Mouse (Mus musculus) embryonic stem cell, embryonic (primary cell): ENCODE data around the gene Zfp423.

Experiments used
- CTCF ChIA-PET, 4 experiments: fragments of 300-600 bp in 2 of 4; fragments of 350-600 bp in 2 of 4; sonication (Branson Sonifier 250); formaldehyde crosslinking; loops; one replicate each; lab custom pipeline; 2022; ENCODE audit warnings: inconsistent platforms in 2 of 4; lab: Charles Lee
- POLR2A ChIA-PET, 4 experiments: fragments of 300-600 bp in 2 of 4; fragments of 350-600 bp in 2 of 4; sonication (Branson Sonifier 250); formaldehyde crosslinking; loops; one replicate each; lab custom pipeline; 2022; ENCODE audit warnings: antibody characterized with exemption in 4 of 4, inconsistent platforms in 1 of 4; lab: Charles Lee

The Zfp423 gene

DNA sequence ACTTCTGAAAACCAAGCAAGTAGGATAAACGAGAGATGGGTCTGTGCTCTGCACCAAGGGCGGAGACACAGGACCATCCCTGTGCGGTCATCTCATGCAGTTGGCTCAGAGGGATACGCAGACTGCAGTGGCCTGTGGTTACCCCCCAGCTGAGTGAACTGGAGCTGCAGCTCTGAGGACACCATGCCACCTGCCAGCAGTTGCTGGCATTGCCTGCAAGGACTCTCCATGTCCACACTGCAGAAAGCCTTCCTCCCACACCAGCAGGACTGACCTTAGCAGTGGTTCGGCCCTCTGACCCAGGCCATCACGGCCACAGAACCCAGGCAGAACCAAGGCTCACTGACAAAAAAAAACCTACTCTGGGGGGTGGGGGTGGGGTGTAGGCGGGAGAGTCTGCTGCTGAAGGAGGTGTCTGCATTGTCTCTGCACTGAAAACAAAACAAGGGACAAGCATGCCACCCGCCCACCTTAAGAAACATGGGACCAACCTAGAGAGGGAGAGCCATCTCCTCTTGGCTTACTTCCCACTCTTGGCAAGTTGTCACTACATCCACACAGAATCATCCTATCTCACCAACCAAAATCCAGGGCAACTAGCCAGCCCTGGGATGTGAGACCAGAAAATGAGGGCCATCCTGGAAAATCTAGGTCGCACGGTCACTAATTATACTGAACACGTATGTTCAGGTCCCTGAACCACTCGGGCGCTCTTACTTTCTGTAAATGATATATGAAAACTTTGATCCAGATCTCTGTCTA lies 288.0 kb downstream of the Zfp423 start:
- ChIA-PET CTCF (interaction anchor here in 2 of 4 experiments (0.6 to 1.2 kb wide), 2 partner anchors 77 to 254 kb away, joined by 3 to 5 read pairs; no protein-coding TSS in a partner anchor), POLR2A (interaction anchor here in 2 of 4 experiments (0.6 to 0.9 kb wide), 4 partner anchors 11 to 1679 kb away, joined by 3 read pairs; no protein-coding TSS in a partner anchor)

DNA sequence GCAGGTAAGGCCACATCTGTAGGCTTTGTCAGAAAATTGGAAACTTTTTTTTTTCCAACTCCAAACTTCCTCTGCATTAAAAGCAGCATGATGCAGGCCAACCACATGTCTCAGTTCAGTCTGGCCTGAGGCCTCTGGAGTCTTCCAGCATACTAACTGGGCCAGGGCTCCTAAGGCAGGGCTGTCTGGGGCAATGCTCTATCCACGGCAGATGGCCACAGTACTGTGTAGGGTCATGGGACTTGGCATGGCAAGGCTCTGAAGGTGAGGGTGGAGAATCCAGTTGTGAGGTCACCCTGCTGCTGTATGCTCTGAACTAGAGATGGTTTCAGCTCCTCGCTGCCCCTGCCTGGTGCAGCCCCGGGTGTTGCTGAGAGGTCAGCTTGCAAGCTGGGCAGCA lies 289.2 kb downstream of the Zfp423 start:
- ChIA-PET POLR2A (interaction anchor here in 1 of 4 experiments (0.6 kb wide), 1 partner anchor 168 kb away, joined by 3 read pairs; no protein-coding TSS in a partner anchor), CTCF (interaction anchor here in 2 of 4 experiments (0.6 kb wide), 3 partner anchors 46 to 161 kb away, joined by 3 to 9 read pairs (median 4); no protein-coding TSS in a partner anchor)

DNA sequence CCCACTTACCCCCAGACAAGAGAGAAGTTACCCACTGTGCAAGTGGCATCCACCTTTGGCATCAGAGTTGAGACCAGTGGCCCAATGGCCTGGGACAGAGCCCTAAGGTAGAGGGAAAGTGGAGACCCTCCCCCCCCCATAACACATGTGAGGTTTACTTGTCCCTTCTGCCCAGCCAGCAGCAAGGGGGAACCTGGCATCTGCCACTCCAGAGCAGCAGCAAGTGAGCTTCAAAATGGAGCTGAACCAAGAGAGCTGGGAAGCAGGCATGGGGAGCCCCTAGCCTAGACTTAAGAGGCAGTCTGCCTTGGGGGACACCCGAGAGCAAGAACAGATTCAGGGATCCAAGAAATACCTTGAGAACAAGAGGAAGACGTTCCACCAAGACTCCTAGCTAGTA lies 290.7 kb downstream of the Zfp423 start:
- CTCF ChIA-PET, result interaction anchor here in 3 of 4 experiments (0.6 to 1.6 kb wide), 5 partner anchors 32 to 600 kb away, joined by 3 to 9 read pairs (median 4); no protein-coding TSS in a partner anchor
- POLR2A ChIA-PET, result interaction anchor here in 2 of 4 experiments (0.6 to 1.1 kb wide), 4 partner anchors 11 to 647 kb away, joined by 3 to 4 read pairs (median 3); no protein-coding TSS in a partner anchor

DNA sequence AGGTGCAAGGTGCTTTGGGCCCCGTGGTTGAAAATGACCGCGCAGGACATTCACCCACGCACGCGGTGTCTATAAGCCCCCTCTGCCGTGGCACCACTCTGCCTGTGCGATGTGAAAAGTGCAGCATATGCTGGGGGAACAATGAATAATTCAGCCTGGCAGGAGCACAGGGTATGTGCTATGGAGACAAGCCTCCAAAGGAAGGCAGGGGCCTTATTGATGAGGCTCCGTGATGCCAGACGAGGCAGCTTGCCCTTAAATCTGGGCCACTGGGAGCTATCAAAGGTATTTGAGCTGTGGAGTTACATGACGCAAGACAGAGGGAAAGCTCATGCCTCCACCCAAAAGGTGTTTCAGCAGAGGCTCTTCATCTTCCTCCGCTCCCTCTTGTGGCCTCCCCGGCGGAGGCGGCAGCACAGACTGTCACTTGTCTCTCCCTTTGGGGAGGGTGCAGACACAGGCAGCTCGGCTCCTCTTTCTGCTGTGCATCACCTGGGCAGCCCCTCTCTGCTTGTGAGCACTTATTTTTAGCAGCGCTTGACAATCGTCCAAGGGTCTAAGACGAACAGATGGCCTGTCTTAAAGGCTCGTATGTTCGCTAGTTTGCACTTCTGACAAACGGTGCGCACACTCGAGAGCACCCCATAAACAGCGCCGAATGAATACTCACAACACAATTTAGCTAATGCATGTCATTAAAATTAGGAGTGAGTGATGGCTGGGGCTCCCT lies 291.3 kb downstream of the Zfp423 start:
- CTCF ChIA-PET, result interaction anchor here in 1 of 4 experiments (1.6 kb wide), 1 partner anchor 79 kb away, joined by 4 read pairs; no protein-coding TSS in a partner anchor

GRCm38 (mm10) chr8:87667297-87667696 lies 292.1 kb downstream of the Zfp423 start:
- ChIA-PET POLR2A (interaction anchor here in 2 of 4 experiments (0.6 to 1.1 kb wide), 2 partner anchors 12 to 51 kb away, joined by 3 read pairs; no protein-coding TSS in a partner anchor), CTCF (interaction anchor here in 1 of 4 experiments (0.5 to 0.7 kb wide), 3 partner anchors 36 to 300 kb away, joined by 3 to 13 read pairs (median 6); no protein-coding TSS in a partner anchor)

More for the DNA sequence above, 291.3 kb downstream of the Zfp423 start:
- POLR2A ChIA-PET, result interaction anchor here in 2 of 4 experiments (0.6 to 1.1 kb wide), 2 partner anchors 12 to 1364 kb away, joined by 3 read pairs; no protein-coding TSS in a partner anchor

GRCm38 (mm10) chr8:87665337-87665736 lies 294.1 kb downstream of the Zfp423 start:
- ChIA-PET POLR2A (no interaction called here), CTCF (interaction anchor here in 3 of 4 experiments (0.6 to 3.2 kb wide), 5 partner anchors 9 to 168 kb away, joined by 3 to 20 read pairs (median 4); no protein-coding TSS in a partner anchor)

GRCm38 (mm10) chr8:87664217-87664509 lies 295.2 kb downstream of the Zfp423 start:
- CTCF ChIA-PET, result interaction anchor here in 3 of 4 experiments (1.0 to 3.2 kb wide), 5 partner anchors 23 to 83 kb away, joined by 3 to 20 read pairs (median 8); no protein-coding TSS in a partner anchor
- POLR2A ChIA-PET, result no interaction called here

GRCm38 (mm10) chr8:87663349-87664216 lies 295.8 kb downstream of the Zfp423 start:
- CTCF ChIA-PET, result interaction anchor here (0.6 to 3.2 kb wide), 12 partner anchors 22 to 356 kb away, joined by 3 to 20 read pairs (median 4); partner anchors contain the start of gene Zfp423 (in 1 of the 4)
- POLR2A ChIA-PET, result interaction anchor here in 2 of 4 experiments (0.7 to 1.7 kb wide), 2 partner anchors 49 to 166 kb away, joined by 3 read pairs; no protein-coding TSS in a partner anchor

- ChIA-PET POLR2A (interaction anchor here in 2 of 4 experiments (0.7 to 1.7 kb wide), 2 partner anchors 49 to 167 kb away, joined by 3 read pairs; no protein-coding TSS in a partner anchor), CTCF (interaction anchor here (0.6 to 3.2 kb wide), 9 partner anchors 24 to 357 kb away, joined by 3 to 20 read pairs (median 8); partner anchors contain the start of gene Zfp423 (in 1 of the 4))
Measured at GRCm38 (mm10) chr8:87662811-87663341, 296.5 kb downstream of the Zfp423 start.

DNA sequence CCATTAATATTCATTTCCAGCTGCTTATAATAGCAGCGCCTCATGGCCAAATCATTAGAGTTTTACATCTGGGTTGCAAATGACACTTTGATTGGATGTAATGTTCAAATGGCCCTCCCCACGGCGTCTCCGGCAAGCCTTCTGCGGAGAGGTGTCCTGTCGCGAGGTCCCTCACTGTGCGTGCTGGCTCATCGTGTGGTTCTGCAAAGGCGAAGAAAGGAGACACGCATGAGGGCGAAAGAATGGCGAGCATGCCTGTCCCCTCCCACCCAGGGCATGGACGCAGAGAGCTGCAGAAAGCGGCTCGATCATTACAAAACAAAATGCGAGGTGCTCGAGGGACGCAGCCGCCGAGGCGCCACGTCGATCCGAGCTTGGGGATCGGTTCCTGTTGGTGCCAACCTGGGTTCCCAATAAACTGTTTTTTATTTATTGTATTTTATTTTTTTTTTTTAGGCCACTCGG lies 297.1 kb downstream of the Zfp423 start:
- ChIA-PET POLR2A (interaction anchor here in 1 of 4 experiments (0.7 to 1.7 kb wide), 3 partner anchors 33 to 50 kb away, joined by 3 to 6 read pairs (median 3); no protein-coding TSS in a partner anchor), CTCF (interaction anchor here in 3 of 4 experiments (0.7 to 3.2 kb wide), 5 partner anchors 61 to 357 kb away, joined by 3 to 20 read pairs (median 8); no protein-coding TSS in a partner anchor)

- ChIA-PET POLR2A (interaction anchor here in 1 of 4 experiments (0.5 to 1.9 kb wide), 5 partner anchors 11 to 374 kb away, joined by 3 to 5 read pairs (median 4); no protein-coding TSS in a partner anchor), CTCF (interaction anchor here (0.5 to 3.0 kb wide), 7 partner anchors 20 to 367 kb away, joined by 3 to 13 read pairs (median 3); no protein-coding TSS in a partner anchor)
Measured at GRCm38 (mm10) chr8:87660916-87661910, 298.2 kb downstream of the Zfp423 start.

DNA sequence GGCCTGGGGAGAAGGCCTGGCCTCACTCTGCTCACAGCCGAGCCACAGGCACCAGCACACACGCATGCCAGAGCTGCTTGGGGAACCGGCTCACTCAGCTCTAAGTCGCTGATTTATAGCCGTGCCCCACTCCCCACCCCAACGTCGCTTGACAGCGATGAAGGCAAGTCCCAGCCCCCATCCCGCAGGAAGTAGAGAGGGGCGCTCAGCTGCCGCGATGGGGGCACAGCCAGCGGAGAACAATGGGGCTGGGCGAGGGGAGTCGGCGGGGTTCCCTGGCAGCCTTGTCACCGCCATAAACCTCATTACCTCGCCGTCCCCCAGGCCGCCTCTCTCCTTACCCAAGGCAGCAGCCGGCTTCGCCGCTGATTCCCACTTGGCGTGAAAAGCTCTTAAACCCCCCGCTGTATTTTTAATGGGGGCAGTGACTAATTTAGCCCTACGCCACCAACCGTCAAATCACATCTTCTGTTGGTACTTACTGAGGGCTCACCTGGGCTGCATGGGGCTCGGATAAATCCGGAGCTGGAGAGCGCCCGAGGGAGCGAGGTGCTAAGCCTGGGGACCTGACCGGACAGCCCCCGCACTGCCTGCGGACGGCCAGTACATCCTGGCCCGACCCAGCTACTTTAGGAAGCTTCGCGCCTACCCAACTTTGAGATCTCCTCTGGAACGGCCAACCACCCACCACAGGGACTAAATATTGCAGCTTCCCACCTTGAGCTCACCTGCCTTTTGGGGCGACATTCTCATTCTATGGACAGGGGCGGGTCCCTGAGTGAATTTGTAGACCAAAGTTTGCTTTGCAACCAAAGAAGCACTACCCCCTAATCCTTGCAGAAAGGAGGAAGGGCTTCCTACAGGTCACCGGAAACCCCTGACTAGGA lies 299.1 kb downstream of the Zfp423 start:
- POLR2A ChIA-PET, result interaction anchor here in 2 of 4 experiments (0.8 to 1.9 kb wide), 4 partner anchors 12 to 123 kb away, joined by 3 to 5 read pairs (median 3); no protein-coding TSS in a partner anchor

GRCm38 (mm10) chr8:87657488-87657887 lies 301.9 kb downstream of the Zfp423 start:
- ChIA-PET POLR2A (interaction anchor here (0.5 to 1.2 kb wide), 5 partner anchors 32 to 1349 kb away, joined by 3 to 5 read pairs (median 3); no protein-coding TSS in a partner anchor), CTCF (interaction anchor here in 2 of 4 experiments (0.6 to 1.4 kb wide), 2 partner anchors 58 to 353 kb away, joined by 3 to 4 read pairs; no protein-coding TSS in a partner anchor)

More for the DNA sequence above, 299.1 kb downstream of the Zfp423 start:
- CTCF ChIA-PET, result interaction anchor here (0.5 to 3.0 kb wide), 7 partner anchors 52 to 368 kb away, joined by 3 to 13 read pairs (median 4); partner anchors contain the start of gene Zfp423 (in 1 of the 4)
